Mouse (Mus musculus): ENCODE measurements around the gene Gng4.

GRCm38 (mm10) chr13:13828125-13828524 is 44.3 kb downstream of the Gng4 start:
- no peak for TF ChIP-seq CTCF (IDR thresholded peaks at IDR 0.05; ENCODE audit: low read depth)
- TF ChIP-seq EP300 (IDR thresholded peaks at IDR 0.05; ENCODE audit: low read depth): no peak

Measured in liver, postnatal 0 days (tissue).